ENCODE assay signal across 8 mouse cellular contexts in genomic region chr13:43525363-43526134, GRCm38 (mm10). TPM values are rescaled to one million over a fixed set of nuclear protein-coding genes. Genes with fewer than 3 reads are reported as not detected.
DNase-seq lines count a peak whose midpoint lies in the region; ATAC-seq and TF ChIP-seq lines count a peak whose summit lies in the region.

No protein-coding gene starts in this region.

- no peaks in the 10 kb centered on the region for H3K36me3 ChIP-seq in neural tube, embryonic 13.5 days
- no peaks in the 10 kb centered on the region for H3K36me3 ChIP-seq in forebrain, embryonic 14.5 days (ENCODE audit: control insufficient read depth, insufficient read depth, low read length)
- H3K36me3 ChIP-seq in midbrain, embryonic 15.5 days (replicated peaks) = no peaks in the 10 kb centered on the region

- 51% methylated on average over 16 of the region's 16 CpGs for WGBS in neural tube, embryonic 13.5 days
- WGBS in forebrain, embryonic 14.5 days = 37% methylated on average over 16 of the region's 16 CpGs
- 38% methylated on average over 16 of the region's 16 CpGs for WGBS in midbrain, embryonic 15.5 days

- no peaks in the 10 kb centered on the region for H3K9me3 ChIP-seq in neural tube, embryonic 13.5 days
- no peaks in the 10 kb centered on the region for H3K9me3 ChIP-seq in forebrain, embryonic 14.5 days (replicated peaks; ENCODE audit: control insufficient read depth, low read length)
- H3K9me3 ChIP-seq in midbrain, embryonic 15.5 days = no peaks in the 10 kb centered on the region

- H3K4me3 ChIP-seq in neural tube, embryonic 13.5 days = no peak overlapping the region
- no peak overlapping the region for H3K4me3 ChIP-seq in forebrain, embryonic 14.5 days (ENCODE audit: low read depth, low read length)
- no peak overlapping the region for H3K4me3 ChIP-seq in layer of hippocampus, adult 2 months
- H3K4me3 ChIP-seq in midbrain, embryonic 15.5 days = no peak overlapping the region

- no peak overlapping the region; the same call in 1 of the 2 replicates for H3K9ac ChIP-seq in neural tube, embryonic 13.5 days
- peak overlapping the region; percentile 29; the same call in 1 of the 2 replicates for H3K9ac ChIP-seq in forebrain, embryonic 14.5 days (ENCODE audit: low read length)
- no peak overlapping the region for H3K9ac ChIP-seq in midbrain, embryonic 15.5 days

- no peaks in the 10 kb centered on the region for H3K27me3 ChIP-seq in neural tube, embryonic 13.5 days
- H3K27me3 ChIP-seq in forebrain, embryonic 14.5 days (replicated peaks; ENCODE audit: control insufficient read depth, insufficient read depth, low read length) = no peaks in the 10 kb centered on the region
- no peaks in the 10 kb centered on the region for H3K27me3 ChIP-seq in midbrain, embryonic 15.5 days (replicated peaks)

- DNase-seq in neural tube, embryonic 10.5 days (ENCODE audit: extremely low spot score, low spot score) = no peak
- peak; percentile 41 for DNase-seq in forebrain, embryonic 14.5 days (ENCODE audit: low spot score)
- peak in 1 of 2 experiments; percentile 43 for DNase-seq in layer of hippocampus, adult 2 months (ENCODE audit: low spot score in 2 of 2)
- no peak for DNase-seq in retina, postnatal 1 day
- no peak for DNase-seq in B cell, adult 2 months

- H3K4me1 ChIP-seq in neural tube, embryonic 13.5 days (replicated peaks) = peaks cover 21% of the 10 kb centered on the region
- peaks cover 27% of the 10 kb centered on the region for H3K4me1 ChIP-seq in forebrain, embryonic 14.5 days (ENCODE audit: control insufficient read depth, insufficient read depth, low read length)
- H3K4me1 ChIP-seq in midbrain, embryonic 15.5 days = peaks cover 24% of the 10 kb centered on the region

- TF ChIP-seq CTCF in layer of hippocampus, adult 2 months (conservative IDR thresholded peaks at IDR 0.05) = no peak

- no peak overlapping the region for H3K4me2 ChIP-seq in neural tube, embryonic 13.5 days
- H3K4me2 ChIP-seq in forebrain, embryonic 14.5 days (ENCODE audit: low read length) = no peak overlapping the region
- H3K4me2 ChIP-seq in midbrain, embryonic 15.5 days = no peak overlapping the region

- no peak for ATAC-seq in neural tube, embryonic 13.5 days (ENCODE audit: low read depth)
- peak; percentile 40 for ATAC-seq in forebrain, embryonic 14.5 days
- ATAC-seq in midbrain, embryonic 15.5 days (replicated peaks) = peak; percentile 30
- ATAC-seq in megakaryocyte-erythroid progenitor cell, adult 5-6 weeks (replicated peaks; ENCODE audit: low FRiP score, low TSS enrichment, poor library complexity, severe bottlenecking) = no peak

- H3K27ac ChIP-seq in neural tube, embryonic 13.5 days (replicated peaks) = peak overlapping the region; percentile 35
- H3K27ac ChIP-seq in forebrain, embryonic 14.5 days (ENCODE audit: low read depth, low read length) = peak overlapping the region; percentile 44
- peak overlapping the region; percentile 86 for H3K27ac ChIP-seq in layer of hippocampus, adult 2 months
- peak overlapping the region; percentile 61 for H3K27ac ChIP-seq in midbrain, embryonic 15.5 days

RNA-seq across cellular contexts. Expression of gene Mcur1, which starts 34.4 kb away (rescaled TPM):
- polyA plus RNA-seq in neural tube, embryonic 13.5 days (2015; fragmentation: Nextera tagmentation; extraction: Ambion mirVana) = 8.2 and 9.1 TPM in 2 replicates
- polyA plus RNA-seq in forebrain, embryonic 14.5 days (2014; fragmentation: Nextera tagmentation; extraction: Ambion mirVana) = 7.2 and 7.6 TPM in 2 replicates
- total RNA-seq in layer of hippocampus, adult 2 months (2021) = 10 to 100 TPM; 20.6 to 25.6 TPM
- polyA plus RNA-seq in midbrain, embryonic 15.5 days (2015; fragmentation: Nextera tagmentation; extraction: Ambion mirVana) = 6.4 and 7.2 TPM in 2 replicates
- 17.0 and 21.1 TPM in 2 replicates for total RNA-seq in megakaryocyte-erythroid progenitor cell, adult 5-6 weeks (2014; fragmentation: Nextera tagmentation)
- 10.9 and 14.2 TPM in 2 replicates for total RNA-seq in megakaryocyte-erythroid progenitor cell, adult 5-6 weeks (2017)

RNA-seq across cellular contexts. Expression of gene Ranbp9, which starts 44.5 kb away (rescaled TPM):
- polyA plus RNA-seq in neural tube, embryonic 13.5 days (2015; fragmentation: Nextera tagmentation; extraction: Ambion mirVana) = 13.3 and 14.2 TPM in 2 replicates
- 15.4 and 16.4 TPM in 2 replicates for polyA plus RNA-seq in forebrain, embryonic 14.5 days (2014; fragmentation: Nextera tagmentation; extraction: Ambion mirVana)
- 10 to 100 TPM; 82.5 to 85.2 TPM for total RNA-seq in layer of hippocampus, adult 2 months (2021)
- polyA plus RNA-seq in midbrain, embryonic 15.5 days (2015; fragmentation: Nextera tagmentation; extraction: Ambion mirVana) = 11.5 and 13.3 TPM in 2 replicates
- 36.8 and 36.9 TPM in 2 replicates for total RNA-seq in megakaryocyte-erythroid progenitor cell, adult 5-6 weeks (2014; fragmentation: Nextera tagmentation)
- 54.2 and 60.4 TPM in 2 replicates for total RNA-seq in megakaryocyte-erythroid progenitor cell, adult 5-6 weeks (2017)

Comparison
In these comparisons a context has a peak if more than half of its experiments do, and no peak if none do; other contexts are left out.
1. ATAC-seq: peak in forebrain, embryonic 14.5 days (single experiment) and midbrain, embryonic 15.5 days (single experiment); none in neural tube, embryonic 13.5 days (single experiment) and megakaryocyte-erythroid progenitor cell, adult 5-6 weeks (single experiment).
2. H3K27ac ChIP-seq: peak in every context shown above with its lines; median percentile 86 in layer of hippocampus, adult 2 months; 61 in midbrain, embryonic 15.5 days; 44 in forebrain, embryonic 14.5 days; 35 in neural tube, embryonic 13.5 days.